Mouse (Mus musculus) right cerebral cortex, postnatal 36 days (tissue): ENCODE measurements around the gene Vmn2r40.
"Not testable (repeated sequence)": the region's sequence is repeated elsewhere in the genome, so short reads cannot be mapped to it uniquely, and the experiment has no call there.

Experiments
- DNase-seq, 2 experiments: peaks; one replicate each; pipeline ENCODE4 v3.0.0; 2022; ENCODE audit warnings: low spot score in 2 of 2, mixed read lengths in 1 of 2

Vmn2r40 gene

DNA sequence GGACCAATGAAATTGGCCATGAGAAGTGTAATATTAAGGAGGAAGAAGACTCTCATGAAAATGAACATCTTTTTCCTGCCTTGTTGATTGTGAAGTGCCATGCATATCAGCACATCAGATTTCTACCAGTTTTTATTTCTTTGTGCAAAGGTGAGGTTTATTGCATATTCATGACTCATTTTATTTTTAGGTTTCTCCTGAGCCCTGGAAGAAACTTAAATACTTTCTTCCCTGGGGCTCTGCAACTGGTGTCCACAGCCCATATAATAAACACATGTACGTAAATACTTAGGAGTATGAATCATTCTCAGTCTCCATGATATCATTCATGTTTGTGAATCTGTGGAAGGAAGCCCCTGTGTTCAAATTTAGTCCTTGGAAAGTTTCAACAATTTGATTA, at the start of gene Vmn2r40:
TSS of gene Vmn2r40 (minus strand) at position 101 of the 400 bp plus-strand sequence.
- not testable (repeated sequence) for DNase-seq
